13 mouse cellular contexts compared by ENCODE assay signal in genomic region chr6:82609339-82609926, GRCm38 (mm10).
DNase-seq lines count a peak whose midpoint lies in the region; ATAC-seq and TF ChIP-seq lines count a peak whose summit lies in the region.
"Had no signal": no experiment of that assay in that cellular context is flagged by ENCODE, and none has a peak within 500 bp of the region (broad histone marks: within the 10 kb centered on the region; RNA-seq: fewer than 3 reads in every experiment).

No protein-coding gene starts in this region.

- H3K4me1 ChIP-seq in hindbrain, embryonic 11.5 days (replicated peaks; ENCODE audit: control insufficient read depth, insufficient read depth, low read length): no peaks in the 10 kb centered on the region
- H3K4me1 ChIP-seq in hindbrain, embryonic 10.5 days (replicated peaks): peaks cover 5% of the 10 kb centered on the region; the same call in 1 of the 2 replicates
- H3K4me1 ChIP-seq in hindbrain, postnatal 0 days (ENCODE audit: insufficient read depth, low read length): no peaks in the 10 kb centered on the region

- no peaks in the 10 kb centered on the region for H3K27me3 ChIP-seq in hindbrain, embryonic 11.5 days (ENCODE audit: control insufficient read depth, insufficient read depth, low read length)
- no peaks in the 10 kb centered on the region for H3K27me3 ChIP-seq in hindbrain, embryonic 10.5 days (ENCODE audit: insufficient read depth, poor library complexity, severe bottlenecking)
- no peaks in the 10 kb centered on the region for H3K27me3 ChIP-seq in hindbrain, postnatal 0 days (ENCODE audit: insufficient read depth, low read length)

- H3K9me3 ChIP-seq in hindbrain, embryonic 11.5 days (ENCODE audit: control insufficient read depth, low read length): no peaks in the 10 kb centered on the region
- H3K9me3 ChIP-seq in hindbrain, embryonic 10.5 days: no peaks in the 10 kb centered on the region
- H3K9me3 ChIP-seq in hindbrain, postnatal 0 days (ENCODE audit: low read length): 0 out of 2 replicates have a peak, but pooled peaks cover 2% of the 10 kb centered on the region

- no peaks in the 10 kb centered on the region for H3K36me3 ChIP-seq in hindbrain, embryonic 11.5 days (ENCODE audit: control insufficient read depth, insufficient read depth, low read length)
- no peaks in the 10 kb centered on the region for H3K36me3 ChIP-seq in hindbrain, embryonic 10.5 days
- no peaks in the 10 kb centered on the region for H3K36me3 ChIP-seq in hindbrain, postnatal 0 days (ENCODE audit: insufficient read depth, low read length)

- no peak overlapping the region for H3K9ac ChIP-seq in hindbrain, embryonic 11.5 days (ENCODE audit: low read depth, low read length)
- no peak overlapping the region for H3K9ac ChIP-seq in hindbrain, postnatal 0 days (replicated peaks; ENCODE audit: low read length)
- H3K9ac ChIP-seq: liver, embryonic 14.5 days had no signal

- no peak overlapping the region for H3K4me2 ChIP-seq in hindbrain, embryonic 11.5 days (replicated peaks; ENCODE audit: low read depth, low read length)
- H3K4me2 ChIP-seq in hindbrain, postnatal 0 days (ENCODE audit: low read depth, low read length): no peak overlapping the region

- WGBS in hindbrain, embryonic 11.5 days: 64% methylated on average over 7 of the region's 7 CpGs
- WGBS in hindbrain, embryonic 10.5 days: 70% methylated on average over 7 of the region's 7 CpGs
- WGBS in hindbrain, postnatal 0 days: 32% methylated on average over 7 of the region's 7 CpGs

- no peak; the same call in 1 of the 2 replicates for TF ChIP-seq CTCF in hindbrain, postnatal 0 days (IDR thresholded peaks at IDR 0.05; ENCODE audit: low read depth)

- no peak for DNase-seq in hindbrain, embryonic 11.5 days (ENCODE audit: low spot score)
- DNase-seq in hindbrain, embryonic 10.5 days (ENCODE audit: low spot score): no peak
- peak; percentile 9 for DNase-seq in testis, postnatal 10 days (ENCODE audit: low spot score)
- DNase-seq in testis, postnatal 14 days (ENCODE audit: low spot score): no peak
- DNase-seq in hindbrain, postnatal 0 days (ENCODE audit: low spot score): peak; percentile 58
- no peak for DNase-seq in thymus, postnatal 10 days (ENCODE audit: low spot score in 2 of 2)
- DNase-seq: cerebellum, adult 8-10 months; heart, adult 2 months; heart, postnatal 10 days; kidney, adult 11 months; lung, postnatal 36 days had no signal

- H3K4me3 ChIP-seq in hindbrain, embryonic 11.5 days (ENCODE audit: low read depth, low read length): no peak overlapping the region
- H3K4me3 ChIP-seq in hindbrain, embryonic 10.5 days: no peak overlapping the region
- no peak overlapping the region for H3K4me3 ChIP-seq in hindbrain, postnatal 0 days (ENCODE audit: low read length)
- H3K4me3 ChIP-seq: heart, adult 2 months had no signal

- peak; percentile 68; the same call in 1 of the 2 replicates for ATAC-seq in hindbrain, embryonic 11.5 days (ENCODE audit: low FRiP score)
- ATAC-seq in hindbrain, postnatal 0 days: peak; percentile 58; the same call in 1 of the 2 replicates
- ATAC-seq in activated CD4-positive, CD25-positive, alpha-beta regulatory T cell, adult 4 months: no peak

- no peak overlapping the region for H3K27ac ChIP-seq in hindbrain, embryonic 11.5 days (ENCODE audit: low read depth, low read length)
- H3K27ac ChIP-seq in hindbrain, embryonic 10.5 days: no peak overlapping the region
- no peak overlapping the region for H3K27ac ChIP-seq in hindbrain, postnatal 0 days
- H3K27ac ChIP-seq: heart, adult 2 months; liver, embryonic 14.5 days had no signal

Comparison
In these comparisons a context has a peak if more than half of its experiments do, and no peak if none do; other contexts are left out.
1. DNase-seq: peak in testis, postnatal 10 days (single experiment) and hindbrain, postnatal 0 days (single experiment); none in hindbrain, embryonic 11.5 days (single experiment), hindbrain, embryonic 10.5 days (single experiment), testis, postnatal 14 days (single experiment) and thymus, postnatal 10 days (0 of 2).